Mouse (Mus musculus) telencephalon, adult 2 months (tissue): ENCODE results near the gene Eef1akmt3.
"Not testable (repeated sequence)": the region's sequence is repeated elsewhere in the genome, so short reads cannot be mapped to it uniquely, and the experiment has no call there.

ENCODE experiments used
- DNase-seq: peaks from one replicate; pipeline ENCODE4 v3.0.0-alpha.2; 2011; ENCODE audit warnings: low read depth, low spot score

The Eef1akmt3 gene

DNA sequence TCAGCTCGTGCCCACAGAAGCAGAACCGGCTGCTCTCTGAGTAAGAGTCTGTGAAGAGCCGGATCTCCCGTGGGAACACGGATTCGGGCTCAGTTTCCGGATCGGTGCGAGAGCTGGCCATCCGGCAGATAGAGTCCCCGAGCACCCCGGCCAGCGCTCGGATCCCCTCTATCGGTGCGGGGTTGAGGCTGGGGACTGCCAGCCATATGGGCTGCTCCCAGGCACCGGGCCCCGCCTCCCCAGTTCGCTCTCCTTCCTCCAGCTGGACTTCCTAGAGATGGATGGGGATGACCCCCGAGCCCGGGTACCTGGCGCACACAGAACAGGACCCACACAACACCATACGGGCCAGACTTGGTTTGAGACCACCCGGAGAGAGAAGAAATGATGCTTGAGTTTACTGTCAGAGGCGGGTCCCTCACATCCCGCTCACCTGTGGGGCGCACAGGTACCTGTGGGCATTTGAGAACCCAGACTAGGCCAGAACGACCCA lies at the start of gene Eef1akmt3, which contains the start of gene Mettl1:
Gene Eef1akmt3, minus strand, starts transcription at position 240 of the 493 bp plus-strand sequence.
Gene Mettl1, plus strand, starts transcription at position 141 of the 493 bp plus-strand sequence.
- no peak for DNase-seq

- no peak for DNase-seq
Measured at GRCm38 (mm10) chr10:127090560-127091411, 49.5 kb upstream of the Eef1akmt3 start.

DNA sequence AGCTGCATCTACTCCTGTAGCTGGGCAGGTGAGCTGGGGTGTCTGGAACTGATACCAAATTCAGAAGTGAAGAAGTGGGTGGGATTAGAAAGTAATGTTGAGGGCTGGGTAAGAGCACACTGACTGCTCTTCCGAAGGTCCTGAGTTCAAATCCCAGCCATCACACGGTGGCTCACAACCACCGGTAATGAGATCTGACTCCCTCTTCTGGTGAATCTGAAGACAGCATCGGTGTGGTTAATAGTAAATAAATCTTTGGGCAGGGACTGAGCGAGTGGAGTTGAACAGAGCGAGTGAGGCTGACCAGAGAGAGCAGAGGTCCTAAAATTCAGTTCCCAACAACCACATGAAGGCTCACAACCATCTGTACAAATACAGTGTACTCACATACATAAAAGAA lies 44.3 kb upstream of the Eef1akmt3 start:
- DNase-seq = no peak

DNA sequence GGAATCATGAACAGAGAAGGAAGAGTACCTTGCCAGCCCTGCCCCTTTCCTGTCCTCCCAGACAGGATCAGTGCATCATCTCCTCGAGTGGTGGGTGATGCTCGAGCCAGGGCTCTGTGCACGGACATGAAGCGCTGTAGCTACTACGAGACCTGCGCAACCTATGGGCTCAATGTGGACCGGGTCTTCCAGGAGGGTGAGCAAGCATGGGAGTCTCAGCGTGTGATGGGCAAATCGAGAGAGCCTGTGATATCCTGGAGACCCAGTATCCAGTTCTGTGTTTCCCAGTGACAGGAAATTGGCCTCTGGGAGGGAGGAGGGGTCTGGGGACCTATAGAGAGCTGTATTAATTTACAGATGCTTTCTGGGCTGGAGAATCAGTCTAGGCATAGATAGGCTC lies 43.7 kb upstream of the Eef1akmt3 start:
- DNase-seq = no peak

DNA sequence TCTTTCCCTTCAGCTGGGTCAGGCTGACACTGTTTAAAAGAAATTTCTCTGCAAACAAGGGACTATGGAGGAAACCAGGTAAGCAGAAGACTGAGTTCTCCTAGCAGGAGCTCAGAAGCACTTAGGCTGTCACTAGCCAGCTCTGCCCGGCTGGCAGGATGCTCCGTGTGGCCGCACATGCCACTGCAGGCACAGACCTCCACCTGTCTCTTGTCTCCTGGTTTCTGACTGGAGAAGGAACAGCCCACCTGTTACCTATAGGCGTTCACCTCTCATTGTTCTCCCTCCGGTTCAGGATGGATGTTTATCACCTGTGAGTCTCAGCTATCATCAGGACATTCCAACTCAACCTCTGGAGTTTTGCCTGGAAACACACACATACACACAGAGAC lies 42.6 kb upstream of the Eef1akmt3 start:
- DNase-seq = no peak

- DNase-seq = no peak
Measured at GRCm38 (mm10) chr10:127083292-127083914, 42.1 kb upstream of the Eef1akmt3 start.

DNA sequence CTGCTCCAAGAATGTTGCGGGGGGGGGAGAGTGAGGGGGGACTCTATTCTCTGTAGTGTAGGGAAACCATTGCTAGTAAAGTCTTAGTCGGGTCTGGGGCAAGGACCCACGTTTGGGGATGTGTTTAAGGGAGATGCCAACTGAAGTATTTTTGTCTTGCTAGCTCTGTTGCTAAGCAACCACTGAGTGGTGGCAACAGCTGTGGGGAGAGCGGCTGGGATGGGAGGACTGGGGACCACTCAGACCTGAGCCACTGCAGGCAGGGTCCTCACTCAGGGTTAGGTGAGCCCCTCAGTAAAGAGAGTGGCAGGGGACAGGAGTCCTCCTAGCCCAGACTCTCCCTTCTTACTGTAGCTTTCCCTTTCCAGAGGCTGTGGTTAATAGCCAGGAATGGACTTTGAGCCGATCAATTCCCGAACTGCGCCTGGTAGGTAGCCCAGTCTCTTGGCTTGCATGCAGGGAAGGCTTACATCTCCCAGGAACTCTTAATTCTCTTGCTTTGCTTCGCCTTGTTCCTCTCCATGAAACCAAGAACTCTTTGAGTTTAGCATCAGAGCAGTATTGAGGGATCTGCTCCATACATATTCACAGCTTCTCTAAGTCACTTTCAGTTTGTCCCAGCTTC lies 40.8 kb upstream of the Eef1akmt3 start:
- no peak for DNase-seq

GRCm38 (mm10) chr10:127080901-127081780 lies 39.8 kb upstream of the Eef1akmt3 start:
- no peak for DNase-seq

GRCm38 (mm10) chr10:127079665-127080391 lies 38.5 kb upstream of the Eef1akmt3 start:
- no peak for DNase-seq

DNA sequence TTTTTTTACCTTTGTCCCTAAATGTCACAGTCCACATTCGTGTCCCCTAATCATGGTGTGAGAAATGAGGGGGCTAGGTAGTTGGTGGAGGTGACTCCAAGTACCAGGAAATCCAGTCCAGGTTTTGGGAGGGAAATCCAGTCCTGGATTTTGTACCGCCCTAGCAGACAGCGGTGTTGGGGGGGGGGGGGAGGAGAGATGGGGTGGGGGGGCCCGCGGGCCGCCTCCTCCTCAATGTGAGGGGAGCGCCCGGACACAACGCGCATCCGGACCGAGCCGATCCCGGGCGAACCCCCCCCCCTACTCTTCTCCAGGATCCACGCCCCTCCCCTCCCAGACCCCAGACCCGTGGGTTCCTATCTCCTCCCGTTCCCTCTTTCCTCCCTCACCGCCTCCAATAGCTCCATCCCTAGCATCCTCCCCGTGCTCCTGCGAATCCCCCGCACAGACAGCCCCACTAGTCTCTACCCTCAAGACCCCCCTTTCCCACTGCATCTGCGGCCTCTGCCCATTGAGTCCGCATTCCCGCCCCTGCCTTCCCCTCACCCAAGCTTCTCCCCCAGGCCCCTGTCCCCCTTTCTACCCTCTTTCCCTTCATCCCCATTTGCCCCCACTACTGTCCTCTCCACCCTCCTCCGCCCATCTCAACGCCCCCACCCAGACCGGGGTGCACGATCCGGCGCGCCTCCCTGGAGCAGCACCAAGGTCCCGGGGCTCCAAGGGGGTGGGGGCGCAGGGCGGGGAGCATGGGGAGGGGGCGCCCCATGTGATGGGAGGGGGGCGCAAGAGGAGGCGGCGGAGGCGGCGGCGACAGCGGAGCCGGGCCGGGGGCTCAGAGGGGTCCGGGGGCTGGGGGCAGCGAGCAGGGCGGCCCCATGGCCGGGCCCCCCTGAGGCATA lies 37.6 kb upstream of the Eef1akmt3 start:
- no peak for DNase-seq

- DNase-seq = peak; percentile 93
Measured at GRCm38 (mm10) chr10:127078001-127078676, 36.8 kb upstream of the Eef1akmt3 start.

DNA sequence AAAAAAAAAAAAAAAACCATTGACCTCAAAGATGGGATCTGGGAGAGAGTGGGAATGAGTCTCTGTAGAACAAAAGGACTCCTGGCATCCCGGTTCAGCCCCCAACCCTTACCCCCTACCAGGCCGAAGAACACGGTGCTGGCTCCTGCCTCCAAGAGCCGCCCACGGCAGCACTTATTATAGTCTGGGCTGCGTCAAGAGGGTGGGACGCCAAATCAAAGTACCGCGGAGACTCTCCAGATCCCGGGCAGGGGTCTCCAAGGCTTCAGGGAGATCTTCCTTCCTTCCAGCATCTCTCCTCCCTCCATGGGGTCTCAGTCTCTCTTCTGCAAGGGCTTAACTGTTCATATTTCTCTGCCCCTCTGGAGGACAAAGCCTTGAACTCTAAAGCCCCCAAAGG lies 36.2 kb upstream of the Eef1akmt3 start:
- DNase-seq = no peak

DNA sequence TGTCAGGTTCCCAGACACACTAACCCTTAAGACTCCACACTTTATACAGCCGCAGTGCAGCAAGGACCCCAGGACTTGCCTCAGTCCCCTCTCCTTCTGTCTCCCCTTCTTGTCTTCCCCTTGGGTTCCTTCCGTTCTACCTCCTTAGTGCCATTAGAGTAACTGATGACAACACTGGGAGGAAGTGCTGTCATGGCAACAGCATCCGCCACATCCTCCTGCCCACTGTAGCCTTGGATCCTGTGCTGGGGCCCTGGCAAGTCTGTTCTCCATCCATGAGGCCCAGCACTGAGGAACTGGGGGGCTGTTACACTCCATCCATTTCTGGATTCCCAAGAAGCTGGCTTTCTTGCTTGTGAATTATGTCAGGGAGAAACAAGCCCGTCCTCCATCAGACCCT lies 34.8 kb upstream of the Eef1akmt3 start:
- no peak for DNase-seq

- no peak for DNase-seq
Measured at GRCm38 (mm10) chr10:127075651-127076050, 34.3 kb upstream of the Eef1akmt3 start.

DNA sequence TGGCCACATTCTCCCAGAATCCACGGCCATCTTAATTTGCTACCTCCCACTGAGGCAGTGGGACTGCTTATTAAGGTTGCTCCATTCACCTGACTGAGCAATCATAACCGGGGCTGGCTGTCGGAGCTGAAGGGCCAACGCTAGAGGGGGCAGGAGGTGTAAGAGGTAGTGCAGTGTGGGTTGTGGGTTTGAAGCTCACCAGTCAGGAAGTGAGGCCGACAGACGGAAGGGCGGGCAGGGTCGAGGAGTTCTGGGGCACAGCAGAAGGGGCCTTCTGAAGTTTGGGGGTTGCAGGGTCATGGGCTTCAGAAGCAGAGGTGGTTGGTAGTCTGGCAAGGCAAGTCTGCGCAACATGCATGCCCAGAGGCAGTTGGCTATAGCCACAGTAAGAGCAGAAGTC lies 33.8 kb upstream of the Eef1akmt3 start, which contains the start of gene Agap2:
Gene Agap2, plus strand, starts transcription at position 205 of the 400 bp plus-strand sequence.
- DNase-seq = no peak

DNA sequence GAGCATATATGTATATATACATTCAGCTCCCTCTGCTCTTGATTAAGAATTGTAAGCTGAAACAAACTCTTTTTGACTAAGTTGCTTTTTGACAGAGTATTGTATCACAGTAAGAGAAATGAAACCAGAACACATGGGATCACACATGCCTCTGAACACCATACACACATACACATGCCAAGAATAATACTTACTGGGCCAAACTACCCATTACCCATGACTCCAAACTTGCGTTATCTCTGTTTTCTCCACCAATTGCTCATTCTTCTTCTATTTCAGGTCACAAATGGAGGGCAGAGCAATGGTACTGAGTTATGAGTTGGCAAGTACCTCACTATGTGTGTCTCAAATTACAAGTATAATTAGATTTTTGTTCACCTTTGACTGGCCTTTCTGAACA lies 32.7 kb upstream of the Eef1akmt3 start:
- DNase-seq = no peak

- DNase-seq = not testable (repeated sequence)
Measured at GRCm38 (mm10) chr10:127072969-127073368, 31.7 kb upstream of the Eef1akmt3 start.

DNA sequence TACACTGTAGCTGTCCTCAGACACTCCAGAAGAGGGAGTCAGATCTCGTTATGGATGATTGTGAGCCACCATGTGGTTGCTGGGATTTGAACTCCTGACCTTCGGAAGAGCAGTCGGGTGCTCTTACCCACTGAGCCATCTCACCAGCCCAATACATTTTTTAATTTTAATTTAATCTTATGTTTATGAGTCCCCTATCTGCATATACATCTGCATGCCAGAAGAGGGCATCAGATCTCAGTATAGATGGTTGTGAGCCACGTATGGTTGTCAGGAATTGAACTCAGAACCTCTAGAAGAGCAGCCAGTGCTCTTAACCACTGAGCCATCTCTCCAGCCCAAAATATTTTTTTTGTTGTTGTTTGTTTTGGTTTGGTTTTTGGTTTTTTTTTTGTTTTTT lies 31.0 kb upstream of the Eef1akmt3 start:
- DNase-seq = not testable (repeated sequence)

- DNase-seq = no peak
Measured at GRCm38 (mm10) chr10:127071203-127071602, 29.9 kb upstream of the Eef1akmt3 start.
